Mouse (Mus musculus) frontal cortex, postnatal 36 days (tissue): ENCODE measurements at regions not wholly inside any gene's neighbourhood (a gene's known extent, or its start where the extent isn't known, plus 50 kb on each side); places are given as distances from the start of the nearest gene placed in this dataset.
"Not testable (repeated sequence)": the region's sequence is repeated elsewhere in the genome, so short reads cannot be mapped to it uniquely, and the experiment has no call there.

ENCODE experiments used
- DNase-seq, 2 experiments: peaks; one replicate each; pipeline ENCODE4 v3.0.0; 2022; ENCODE audit warnings: low spot score in 2 of 2

DNA sequence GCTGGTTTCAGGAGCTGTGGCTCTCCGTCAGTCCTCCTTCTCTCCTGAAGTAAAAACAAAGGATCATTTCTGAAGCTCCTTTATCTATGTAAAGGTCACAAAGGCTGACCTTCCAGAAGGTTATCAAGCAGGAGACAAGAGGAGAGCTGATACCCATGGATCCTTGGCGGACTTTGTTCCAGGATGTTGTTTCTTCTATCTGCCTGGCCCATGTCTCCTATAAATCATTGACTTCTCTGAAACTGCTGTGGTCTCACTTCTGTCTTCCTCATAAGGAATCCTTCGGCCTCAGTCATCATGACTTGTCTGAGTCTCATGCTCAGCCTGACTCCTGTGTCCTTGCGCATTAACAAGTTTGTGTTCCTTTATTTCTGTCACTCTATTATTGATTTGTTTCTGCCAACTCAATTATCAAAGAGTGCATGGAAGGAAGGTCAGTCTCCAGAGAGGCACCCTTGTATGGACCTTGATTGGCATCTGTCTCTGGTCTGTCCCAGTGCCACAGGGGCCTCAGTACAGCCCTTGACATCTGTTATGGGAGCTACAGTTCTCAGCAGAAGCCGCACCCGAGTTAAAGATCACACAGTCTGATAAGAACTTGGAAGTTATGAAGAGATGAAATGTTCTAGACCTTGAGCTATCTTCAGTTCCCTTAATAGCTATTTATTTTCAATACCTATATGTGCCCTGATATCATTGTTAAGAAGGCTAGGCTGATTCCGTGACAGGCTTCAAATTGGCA, 53.2 kb upstream of the Dazl start:
- no peak for DNase-seq

DNA sequence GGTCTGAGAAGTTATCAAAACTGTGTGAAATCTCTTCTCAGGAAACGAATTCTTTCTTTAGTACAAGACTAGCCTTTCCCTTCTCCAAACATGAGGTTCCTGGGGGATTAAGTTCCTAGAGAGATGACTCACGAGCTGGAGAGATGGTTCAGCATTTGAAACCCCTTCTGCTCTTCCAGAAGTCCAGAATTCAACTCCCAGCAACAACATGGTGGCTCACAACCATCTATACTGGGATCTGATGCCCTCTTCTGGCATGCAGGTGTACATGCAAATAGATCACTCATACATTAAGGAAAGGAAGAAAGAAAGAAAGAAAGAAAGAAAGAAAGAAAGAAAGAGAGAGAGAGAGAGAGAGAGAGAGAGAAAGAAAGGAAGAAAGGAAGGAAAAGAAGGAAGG, 60.4 kb upstream of the Dazl start:
- not testable (repeated sequence) for DNase-seq

DNA sequence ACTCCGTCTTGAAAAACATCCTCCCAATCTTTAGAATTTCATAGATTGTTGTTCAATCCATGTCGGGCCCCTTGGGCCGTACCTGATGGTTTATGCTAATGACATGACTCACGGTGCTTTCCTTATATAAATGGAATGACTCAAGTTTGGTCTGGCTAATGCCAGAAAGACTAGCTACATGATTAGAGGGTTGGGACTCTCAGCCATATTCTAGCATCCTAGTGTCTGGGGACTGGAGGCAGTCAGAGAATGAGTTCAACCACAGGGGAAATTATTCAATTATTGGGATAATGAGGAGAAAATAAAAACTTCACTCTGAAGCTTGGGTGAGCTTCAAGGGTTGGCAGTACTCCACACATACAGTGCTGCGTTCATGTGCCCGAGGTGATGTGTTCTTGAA, 60.9 kb upstream of the Dazl start:
- DNase-seq, result no peak

- DNase-seq, result no peak
Measured at GRCm38 (mm10) chr17:50361657-50362233, 68.3 kb upstream of the Dazl start.

DNA sequence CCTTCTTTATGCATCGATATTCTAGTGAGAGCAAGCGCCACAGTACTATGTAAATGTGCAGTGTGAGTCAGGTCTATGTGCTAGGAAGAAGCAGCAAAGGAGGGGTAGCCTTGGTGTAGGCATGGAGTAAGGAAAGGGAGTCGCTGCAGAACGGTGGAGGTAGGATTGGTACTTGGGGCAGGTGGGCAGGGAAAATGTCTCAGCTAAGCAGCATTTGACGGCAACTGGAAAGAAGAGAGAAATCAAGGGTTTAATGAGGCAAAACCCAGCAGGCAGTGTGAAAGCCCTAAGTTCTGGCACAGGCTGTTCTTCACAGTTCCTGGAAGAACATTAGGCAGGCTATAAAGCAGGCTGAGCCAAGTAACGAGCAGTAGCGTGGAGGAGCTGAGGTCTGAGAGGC, 72.0 kb upstream of the Dazl start:
- DNase-seq, result no peak

DNA sequence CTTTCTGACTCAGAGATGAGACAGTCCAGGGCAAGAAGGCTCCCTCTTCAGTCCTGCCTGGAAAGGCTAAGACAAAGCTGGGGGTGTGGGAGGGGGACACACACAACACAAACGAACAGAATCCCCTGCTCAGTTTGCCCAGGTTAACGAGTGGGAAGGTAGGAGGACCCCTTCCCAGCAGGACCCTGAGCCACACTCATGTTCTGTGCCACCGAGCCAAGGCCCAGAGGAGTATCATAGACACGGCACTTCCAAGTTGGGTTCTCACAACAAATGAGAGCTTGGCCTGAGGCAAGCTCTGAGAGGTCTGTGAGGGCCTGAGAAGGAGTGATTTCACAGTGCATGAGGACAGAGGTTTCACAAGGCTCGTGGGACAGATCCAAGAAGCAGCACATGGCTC, 72.7 kb upstream of the Dazl start:
- DNase-seq, result no peak

DNA sequence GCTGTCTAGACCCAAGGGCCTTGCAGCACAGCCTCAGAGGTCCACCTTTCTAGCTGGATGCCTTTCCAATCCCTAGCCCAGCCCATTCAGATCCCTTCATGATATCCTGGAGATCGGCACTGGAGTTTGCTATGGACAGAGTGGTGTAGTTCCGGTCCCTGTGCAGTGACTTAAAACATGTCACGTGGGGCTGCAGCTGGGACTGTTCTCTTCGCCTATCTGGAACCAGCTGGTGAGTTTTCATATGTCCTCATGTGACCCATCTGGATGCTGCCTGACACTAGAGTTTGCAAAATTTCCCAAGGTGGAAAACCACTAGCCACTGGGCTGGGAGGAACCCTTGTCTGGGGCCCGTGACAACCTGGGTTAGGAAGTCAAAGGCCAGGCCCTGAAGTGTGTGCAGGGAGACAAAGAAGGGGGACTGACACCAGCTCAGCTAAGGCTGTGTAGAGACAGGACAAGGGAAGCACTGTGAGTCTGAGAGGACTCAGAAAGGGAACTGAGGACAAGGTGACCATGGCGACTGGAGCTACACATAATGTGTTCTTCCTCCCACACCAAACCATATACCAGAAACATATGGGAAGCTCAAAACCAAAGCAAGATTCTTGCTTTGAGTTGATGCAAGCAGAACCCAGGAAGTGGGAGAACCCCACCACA, 75.9 kb upstream of the Dazl start:
- DNase-seq, result no peak

DNA sequence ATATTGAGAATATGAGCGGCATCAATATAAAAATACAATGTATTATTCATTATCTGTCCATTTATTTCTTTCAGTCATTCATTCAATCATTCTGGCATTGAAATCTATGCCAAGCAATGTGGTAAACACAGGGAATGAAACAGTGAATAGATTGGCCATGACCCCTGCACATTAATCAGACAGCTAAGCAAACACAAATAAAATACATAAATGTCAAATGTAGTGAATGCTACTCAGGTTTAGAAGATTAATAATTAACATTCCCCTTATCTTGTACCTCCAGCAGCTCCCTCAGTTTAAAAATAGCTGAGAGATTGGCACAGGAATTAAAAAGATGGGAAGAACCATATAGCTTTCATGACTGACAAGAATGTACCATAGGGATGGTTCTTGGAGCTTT, 77.0 kb upstream of the Dazl start:
- DNase-seq, result no peak

GRCm38 (mm10) chr17:50373496-50374141, 80.2 kb upstream of the Dazl start:
- DNase-seq, result no peak

- no peak for DNase-seq
Measured at GRCm38 (mm10) chr17:50375465-50375864, 82.0 kb upstream of the Dazl start.

DNA sequence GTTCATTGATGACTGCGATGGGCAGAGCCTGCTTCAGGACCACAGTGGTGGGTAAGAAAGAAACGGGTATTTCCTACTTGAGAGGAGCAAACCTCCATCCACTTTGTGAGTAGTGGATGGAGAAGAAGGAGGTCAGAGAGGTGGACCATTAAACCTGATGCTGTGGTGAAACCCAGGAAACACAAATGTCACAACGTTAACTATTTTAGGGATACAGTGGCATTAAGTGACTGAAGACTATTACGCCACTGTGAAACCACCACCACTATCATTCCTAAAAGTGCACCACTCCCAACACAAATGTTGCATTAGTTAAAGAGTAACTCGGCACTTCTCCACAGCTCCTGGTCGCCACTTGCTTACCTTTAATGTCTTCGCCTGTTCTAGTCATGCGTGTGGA, 83.3 kb upstream of the Dazl start:
- no peak for DNase-seq

GRCm38 (mm10) chr17:50378141-50378727, 84.8 kb upstream of the Dazl start:
- no peak for DNase-seq

DNA sequence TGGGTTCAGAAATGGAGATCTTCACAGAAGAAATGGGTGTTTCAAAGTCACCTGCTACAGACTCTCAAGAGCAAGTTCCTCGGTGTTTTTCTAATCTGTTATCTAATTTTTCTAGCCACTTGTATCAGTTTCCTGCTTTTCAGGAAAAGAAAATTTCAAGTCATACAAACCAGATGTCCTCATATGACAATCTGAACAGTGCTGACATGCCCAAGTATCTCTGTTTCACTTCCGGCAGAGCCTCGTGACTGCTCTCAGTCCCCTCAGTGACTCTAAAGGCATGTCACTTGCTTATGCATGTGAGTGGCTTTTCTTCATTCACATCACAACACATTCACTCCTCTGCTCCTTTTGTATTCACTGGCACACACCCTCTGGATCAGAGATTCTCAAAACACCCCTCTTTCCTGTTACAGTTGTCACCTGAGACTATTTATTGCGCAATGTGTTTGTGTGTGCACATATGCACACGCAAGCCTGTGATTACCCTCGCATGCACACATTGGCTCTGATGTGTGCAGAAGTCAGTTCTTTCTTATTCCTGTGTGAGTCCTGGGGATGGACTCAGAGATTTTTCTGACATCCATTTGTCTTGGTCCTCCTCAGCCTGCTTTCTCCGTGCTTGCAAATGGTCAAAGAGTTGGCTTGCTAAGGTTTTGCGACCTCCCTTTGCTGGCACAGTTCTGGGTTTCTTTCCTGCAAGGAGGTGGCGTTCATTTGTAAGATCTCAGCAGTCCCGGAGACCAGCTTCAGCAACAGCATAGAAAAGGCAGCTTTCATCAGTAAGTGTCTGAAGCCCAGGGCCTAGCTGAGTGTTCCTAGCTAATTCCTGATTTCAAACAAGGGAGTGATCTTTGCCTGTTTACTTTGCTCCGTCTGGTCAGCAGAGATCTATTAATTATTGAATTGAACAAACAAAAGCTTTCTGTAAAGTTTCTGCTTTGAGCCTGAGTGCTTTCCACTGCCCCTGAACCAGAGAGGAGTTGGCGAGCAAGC, 95.6 kb upstream of the Dazl start:
- DNase-seq, result no peak

DNA sequence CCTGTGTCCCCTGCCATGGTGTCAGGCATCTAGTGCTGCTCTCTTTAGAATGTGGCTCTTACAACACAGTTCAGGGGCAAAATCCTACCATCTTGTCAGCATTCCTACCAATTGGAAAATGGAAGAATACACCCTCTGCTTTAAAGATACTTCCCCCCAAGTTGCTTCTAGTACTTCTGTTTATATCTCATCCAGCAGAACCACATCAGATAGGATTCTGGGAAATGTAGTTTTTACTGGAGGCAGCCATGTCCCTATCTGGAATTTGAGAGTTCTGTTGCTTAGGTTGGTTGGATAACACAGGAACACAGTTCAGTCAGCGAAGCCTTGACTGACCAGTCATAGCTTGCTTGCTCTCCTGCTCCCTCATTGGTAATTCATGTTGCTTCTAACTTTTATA, 96.7 kb upstream of the Dazl start:
- no peak for DNase-seq

DNA sequence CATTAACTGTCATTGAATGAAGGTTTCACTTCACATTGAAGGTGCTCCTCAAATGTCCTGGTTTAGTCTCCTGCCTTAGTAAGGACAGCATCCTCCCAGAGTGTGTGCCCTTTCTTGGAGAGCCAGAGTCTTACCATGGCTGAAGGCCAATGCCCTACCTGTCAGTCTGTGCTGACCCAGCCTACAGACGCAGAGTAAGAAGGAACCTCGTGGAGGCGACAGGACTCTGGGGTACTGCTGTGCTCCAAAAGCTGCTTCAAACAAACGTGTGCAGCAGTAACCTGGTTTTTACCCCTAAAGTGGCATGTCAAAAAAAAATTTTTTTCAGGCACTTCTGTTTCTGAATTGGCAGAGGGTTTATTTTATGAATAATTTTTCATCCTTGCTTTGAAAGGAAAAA, 97.8 kb upstream of the Dazl start:
- no peak for DNase-seq

GRCm38 (mm10) chr17:50391996-50392395, 98.6 kb upstream of the Dazl start:
- no peak for DNase-seq

DNA sequence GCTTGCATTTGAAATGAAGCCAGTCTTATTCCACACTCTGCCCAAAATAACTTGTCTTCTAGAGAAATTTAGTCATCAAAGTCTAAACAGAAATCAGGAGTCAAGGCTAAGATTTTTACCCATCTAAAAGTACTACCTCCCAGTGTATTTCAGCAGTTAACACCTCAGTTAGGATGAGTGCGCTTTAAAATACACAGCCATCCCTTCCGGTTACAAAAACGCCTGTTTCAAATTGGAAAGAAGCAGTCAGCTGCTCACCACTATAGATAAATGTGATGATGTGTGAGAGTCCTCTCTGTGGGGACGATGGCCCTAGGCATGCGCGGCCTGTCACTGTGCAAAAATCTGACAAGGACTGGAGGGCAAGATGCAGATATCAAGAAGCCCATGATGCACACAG, 99.0 kb upstream of the Dazl start:
- DNase-seq, result peak; percentile 53 to 58

GRCm38 (mm10) chr17:50392966-50393365, 99.5 kb upstream of the Dazl start:
- DNase-seq, result no peak

DNA sequence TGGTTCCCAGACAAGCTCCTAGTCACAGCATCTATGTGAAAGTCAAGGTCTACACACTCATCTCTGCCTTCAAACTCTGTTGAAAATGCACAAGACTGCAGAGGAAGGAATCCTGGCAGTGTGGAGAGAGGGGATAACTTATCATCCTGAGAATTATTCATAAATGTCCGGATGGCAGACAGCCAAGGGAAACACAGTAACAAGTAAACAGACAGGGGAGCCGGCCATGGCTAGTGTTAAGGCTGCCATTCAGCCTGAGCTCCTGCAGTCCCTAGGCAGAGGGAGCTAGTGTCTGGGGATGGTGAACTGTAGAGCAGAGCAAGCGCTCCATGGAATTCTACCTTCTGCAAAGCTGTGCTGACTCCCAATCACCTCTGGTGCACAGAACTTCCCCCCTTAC, 100.3 kb upstream of the Dazl start:
- no peak for DNase-seq

GRCm38 (mm10) chr17:50394801-50395200, 101.4 kb upstream of the Dazl start:
- DNase-seq, result no peak

- no peak for DNase-seq
Measured at GRCm38 (mm10) chr17:50395669-50396068, 102.2 kb upstream of the Dazl start.
